ENCODE assay signal across 12 mouse cellular contexts in genomic region chr2:124651146-124651545, GRCm38 (mm10).
DNase-seq lines count a peak whose midpoint lies in the region; ATAC-seq and TF ChIP-seq lines count a peak whose summit lies in the region.
"Had no signal": no experiment of that assay in that cellular context is flagged by ENCODE, and none has a peak within 500 bp of the region (broad histone marks: within the 10 kb centered on the region; RNA-seq: fewer than 3 reads in every experiment).

No protein-coding gene starts in this region.

- no peak for TF ChIP-seq EP300 in heart, postnatal 0 days (IDR thresholded peaks at IDR 0.05; ENCODE audit: low read depth)

- H3K9ac ChIP-seq in hindbrain, embryonic 16.5 days (ENCODE audit: low read depth, low read length), result no peak overlapping the region
- no peak overlapping the region for H3K9ac ChIP-seq in midbrain, postnatal 0 days (replicated peaks; ENCODE audit: low read length, poor library complexity, severe bottlenecking)
- H3K9ac ChIP-seq in heart, postnatal 0 days (replicated peaks; ENCODE audit: low read depth, low read length), result no peak overlapping the region
- no peak overlapping the region for H3K9ac ChIP-seq in neural tube, embryonic 15.5 days (replicated peaks)
- H3K9ac ChIP-seq: neural tube, embryonic 13.5 days had no signal

- no peak for DNase-seq in hindbrain, embryonic 10.5 days (ENCODE audit: low spot score)
- peak; percentile 68 for DNase-seq in midbrain, postnatal 0 days (ENCODE audit: low spot score)
- DNase-seq in midbrain, embryonic 10.5 days (ENCODE audit: low spot score), result no peak
- no peak for DNase-seq in heart, postnatal 0 days (ENCODE audit: low spot score)
- no peak for DNase-seq in adrenal gland, postnatal 25 days
- no peak for DNase-seq in embryo, embryonic 11 days
- DNase-seq: cerebellum, adult 8-10 months; thymus, postnatal 4 days had no signal

- no peak for TF ChIP-seq CTCF in midbrain, postnatal 0 days (IDR thresholded peaks at IDR 0.05)
- no peak for TF ChIP-seq CTCF in heart, postnatal 0 days (IDR thresholded peaks at IDR 0.05; ENCODE audit: low read depth)

- no peak overlapping the region for H3K4me3 ChIP-seq in hindbrain, embryonic 16.5 days (ENCODE audit: low read length)
- no peak overlapping the region for H3K4me3 ChIP-seq in hindbrain, embryonic 10.5 days
- H3K4me3 ChIP-seq in midbrain, postnatal 0 days (ENCODE audit: low read depth, low read length), result no peak overlapping the region
- H3K4me3 ChIP-seq in midbrain, embryonic 10.5 days, result no peak overlapping the region
- no peak overlapping the region for H3K4me3 ChIP-seq in heart, postnatal 0 days (ENCODE audit: low read depth, low read length)
- H3K4me3 ChIP-seq in neural tube, embryonic 15.5 days (replicated peaks), result no peak overlapping the region
- H3K4me3 ChIP-seq: neural tube, embryonic 13.5 days had no signal

- 74% methylated on average over 5 of the region's 5 CpGs for WGBS in hindbrain, embryonic 16.5 days
- WGBS in hindbrain, embryonic 10.5 days, result 87% methylated on average over 5 of the region's 5 CpGs
- 71% methylated on average over 5 of the region's 5 CpGs for WGBS in midbrain, postnatal 0 days
- WGBS in midbrain, embryonic 10.5 days, result 90% methylated on average over 5 of the region's 5 CpGs
- WGBS in heart, postnatal 0 days, result 53% methylated on average over 5 of the region's 5 CpGs
- WGBS in neural tube, embryonic 15.5 days, result 79% methylated on average over 5 of the region's 5 CpGs

- peak; percentile 73 for ATAC-seq in hindbrain, embryonic 16.5 days
- no peak; the same call in 1 of the 2 replicates for ATAC-seq in midbrain, postnatal 0 days (ENCODE audit: low FRiP score)
- peak; percentile 58; the same call in 1 of the 2 replicates for ATAC-seq in heart, postnatal 0 days (ENCODE audit: insufficient read depth, low read depth)
- peak; percentile 31; the same call in 1 of the 2 replicates for ATAC-seq in neural tube, embryonic 15.5 days (ENCODE audit: low FRiP score)

- H3K27ac ChIP-seq in hindbrain, embryonic 16.5 days (ENCODE audit: low read depth, low read length), result no peak overlapping the region; the same call in 1 of the 2 replicates
- H3K27ac ChIP-seq in hindbrain, embryonic 10.5 days, result no peak overlapping the region
- no peak overlapping the region for H3K27ac ChIP-seq in midbrain, postnatal 0 days (ENCODE audit: low read depth, low read length)
- no peak overlapping the region for H3K27ac ChIP-seq in midbrain, embryonic 10.5 days (replicated peaks)
- peak overlapping the region; percentile 62 for H3K27ac ChIP-seq in heart, postnatal 0 days (ENCODE audit: low read depth)
- H3K27ac ChIP-seq in neural tube, embryonic 15.5 days (replicated peaks), result peak overlapping the region; percentile 38; the same call in 1 of the 2 replicates
- H3K27ac ChIP-seq: macrophage; neural tube, embryonic 13.5 days had no signal

- H3K36me3 ChIP-seq in hindbrain, embryonic 16.5 days (ENCODE audit: control insufficient read depth, insufficient read depth, low read length), result no peaks in the 10 kb centered on the region; the same call in 1 of the 2 replicates
- H3K36me3 ChIP-seq in hindbrain, embryonic 10.5 days, result peaks cover 15% of the 10 kb centered on the region
- H3K36me3 ChIP-seq in midbrain, postnatal 0 days (ENCODE audit: insufficient read depth, low read length), result no peaks in the 10 kb centered on the region
- H3K36me3 ChIP-seq in midbrain, embryonic 10.5 days, result no peaks in the 10 kb centered on the region
- H3K36me3 ChIP-seq in heart, postnatal 0 days (replicated peaks; ENCODE audit: control insufficient read depth, insufficient read depth, low read length), result peaks cover 37% of the 10 kb centered on the region
- H3K36me3 ChIP-seq in neural tube, embryonic 15.5 days, result peaks cover 10% of the 10 kb centered on the region

- no peak overlapping the region for H3K4me2 ChIP-seq in hindbrain, embryonic 16.5 days (ENCODE audit: low read length)
- no peak overlapping the region for H3K4me2 ChIP-seq in midbrain, postnatal 0 days (ENCODE audit: low read depth, low read length, poor library complexity, severe bottlenecking)
- peak overlapping the region; percentile 8; the same call in 1 of the 2 replicates for H3K4me2 ChIP-seq in heart, postnatal 0 days (ENCODE audit: low read depth, low read length)
- H3K4me2 ChIP-seq in neural tube, embryonic 15.5 days, result no peak overlapping the region
- H3K4me2 ChIP-seq: neural tube, embryonic 13.5 days had no signal

- no peaks in the 10 kb centered on the region for H3K9me3 ChIP-seq in hindbrain, embryonic 16.5 days (ENCODE audit: control insufficient read depth, low read length)
- no peaks in the 10 kb centered on the region for H3K9me3 ChIP-seq in hindbrain, embryonic 10.5 days
- no peaks in the 10 kb centered on the region for H3K9me3 ChIP-seq in midbrain, postnatal 0 days (ENCODE audit: low read length)
- H3K9me3 ChIP-seq in midbrain, embryonic 10.5 days (replicated peaks), result no peaks in the 10 kb centered on the region
- no peaks in the 10 kb centered on the region; the same call in 1 of the 2 replicates for H3K9me3 ChIP-seq in heart, postnatal 0 days (replicated peaks; ENCODE audit: control insufficient read depth, low read length)
- H3K9me3 ChIP-seq in neural tube, embryonic 15.5 days (replicated peaks), result no peaks in the 10 kb centered on the region
- H3K9me3 ChIP-seq: neural tube, embryonic 13.5 days had no signal

- H3K27me3 ChIP-seq in hindbrain, embryonic 16.5 days (replicated peaks; ENCODE audit: control insufficient read depth, insufficient read depth, low read length), result no peaks in the 10 kb centered on the region
- no peaks in the 10 kb centered on the region for H3K27me3 ChIP-seq in hindbrain, embryonic 10.5 days (ENCODE audit: insufficient read depth, poor library complexity, severe bottlenecking)
- no peaks in the 10 kb centered on the region for H3K27me3 ChIP-seq in midbrain, postnatal 0 days (ENCODE audit: insufficient read depth, low read length)
- H3K27me3 ChIP-seq in midbrain, embryonic 10.5 days (ENCODE audit: low read depth, poor library complexity, severe bottlenecking), result no peaks in the 10 kb centered on the region
- H3K27me3 ChIP-seq in heart, postnatal 0 days (ENCODE audit: control insufficient read depth, insufficient read depth, low read length), result no peaks in the 10 kb centered on the region
- H3K27me3 ChIP-seq in neural tube, embryonic 15.5 days (replicated peaks), result no peaks in the 10 kb centered on the region
- H3K27me3 ChIP-seq: neural tube, embryonic 13.5 days had no signal

- H3K4me1 ChIP-seq in hindbrain, embryonic 16.5 days (ENCODE audit: control insufficient read depth, insufficient read depth, low read depth, low read length), result no peaks in the 10 kb centered on the region; the same call in none of the 2 replicates
- H3K4me1 ChIP-seq in hindbrain, embryonic 10.5 days (replicated peaks), result no peaks in the 10 kb centered on the region
- 0 out of 2 replicates have a peak, but pooled peaks cover 2% of the 10 kb centered on the region for H3K4me1 ChIP-seq in midbrain, postnatal 0 days (ENCODE audit: insufficient read depth, low read length)
- peaks cover 3% of the 10 kb centered on the region; the same call in 1 of the 2 replicates for H3K4me1 ChIP-seq in midbrain, embryonic 10.5 days
- peaks cover 8% of the 10 kb centered on the region for H3K4me1 ChIP-seq in heart, postnatal 0 days (ENCODE audit: control insufficient read depth, insufficient read depth)
- peaks cover 5% of the 10 kb centered on the region; the same call in 1 of the 2 replicates for H3K4me1 ChIP-seq in neural tube, embryonic 15.5 days

Comparison
In these comparisons a context has a peak if more than half of its experiments do, and no peak if none do; other contexts are left out.
1. H3K27ac ChIP-seq: peak in heart, postnatal 0 days (single experiment) and neural tube, embryonic 15.5 days (single experiment); none in hindbrain, embryonic 16.5 days (single experiment), hindbrain, embryonic 10.5 days (single experiment), midbrain, postnatal 0 days (single experiment) and midbrain, embryonic 10.5 days (single experiment).